ENCODE assay signal across 10 mouse cellular contexts in the genomic region with DNA sequence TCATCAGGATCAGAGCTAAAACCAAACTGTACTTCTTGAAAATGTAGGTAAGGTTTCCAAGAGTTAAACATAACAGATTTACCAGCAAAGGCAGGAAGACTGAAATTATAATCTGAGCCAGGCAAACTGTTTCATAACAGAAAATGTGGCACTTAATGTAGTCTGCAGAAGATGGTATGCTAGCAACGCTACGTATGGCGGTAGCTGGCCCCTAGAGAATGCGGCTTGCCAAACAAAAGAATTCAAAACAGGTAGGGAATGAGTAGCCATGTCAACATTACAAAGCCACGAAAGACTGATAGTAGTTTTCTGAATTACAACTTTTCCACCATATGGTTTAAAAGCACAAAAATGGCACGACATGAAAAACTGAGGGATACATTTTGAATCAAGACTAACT.
"Had no signal": no experiment of that assay in that cellular context is flagged by ENCODE, and none has a peak within 500 bp of the region (broad histone marks: within the 10 kb centered on the region; RNA-seq: fewer than 3 reads in every experiment).

No protein-coding gene starts in this region.

- ATAC-seq: liver, postnatal 0 days had no signal

- DNase-seq: kidney, adult 18-20 months; kidney, adult 9 months; kidney, postnatal 14 days; kidney, postnatal 4 days; left cerebral cortex, postnatal 4 days; liver, postnatal 0 days; midbrain, embryonic 14.5 days; thymus, adult 2 months; thymus, postnatal 14 days; thymus, postnatal 4 days had no signal
